Mouse (Mus musculus): ENCODE data around the gene Mia.

Mia gene

DNA sequence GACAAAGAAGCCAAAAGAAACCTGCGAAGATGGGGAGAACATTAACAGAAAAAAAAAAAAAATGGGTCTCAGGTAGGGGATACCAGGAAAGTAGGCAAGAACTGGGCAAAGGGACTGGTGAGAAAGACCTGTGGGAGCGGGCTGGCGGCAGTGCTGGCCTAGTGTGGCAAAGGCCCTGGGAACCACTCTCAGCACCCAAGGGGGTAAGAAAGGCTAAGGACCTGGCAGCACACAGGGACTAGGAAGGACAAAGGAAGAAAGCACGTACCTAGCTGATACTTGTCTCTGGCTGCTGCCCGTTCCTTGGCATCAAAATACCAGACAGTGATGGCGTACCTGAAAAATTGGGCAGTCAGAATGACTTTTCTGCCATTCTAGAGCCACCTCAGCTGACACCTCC, 21.7 kb downstream of the Mia start:
- DNase-seq = no peak

GRCm38 (mm10) chr7:27158171-27158570, 22.8 kb downstream of the Mia start:
- DNase-seq = no peak

- no peak for DNase-seq
These were observed 25.0 kb downstream of the Mia start for GRCm38 (mm10) chr7:27156005-27156404.

DNA sequence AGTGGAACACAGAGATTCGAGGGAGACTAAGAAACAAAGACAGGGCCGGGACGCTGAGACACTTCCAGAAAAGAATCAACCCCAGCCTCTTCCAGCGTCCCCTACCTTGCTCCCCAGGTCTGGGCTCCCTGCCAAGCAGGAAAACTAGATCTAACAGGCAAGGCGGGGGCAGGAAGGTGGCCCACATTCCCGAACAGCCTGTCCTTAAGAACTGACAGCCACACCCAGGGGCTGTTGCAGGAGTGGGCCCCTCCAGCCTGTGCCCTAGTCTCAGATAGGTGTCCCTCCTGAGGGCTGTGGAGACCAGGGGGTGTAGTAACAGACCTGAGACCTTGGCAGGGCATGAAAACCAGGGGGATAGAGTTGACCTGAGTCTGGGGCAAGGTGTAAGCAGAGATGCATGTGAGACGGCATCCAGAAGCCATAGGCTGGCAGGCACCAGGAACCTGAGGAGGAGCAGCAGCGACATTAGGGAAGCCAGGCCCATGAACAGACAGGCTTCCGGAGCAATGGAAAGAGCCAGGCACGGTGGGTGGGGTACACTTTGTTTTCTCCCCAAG, 27.7 kb downstream of the Mia start, which contains the start of gene Cyp2t4:
Gene Cyp2t4 (plus strand): TSS at position 510 of the 560 bp plus-strand sequence.
- peak; percentile 71 for DNase-seq

DNA sequence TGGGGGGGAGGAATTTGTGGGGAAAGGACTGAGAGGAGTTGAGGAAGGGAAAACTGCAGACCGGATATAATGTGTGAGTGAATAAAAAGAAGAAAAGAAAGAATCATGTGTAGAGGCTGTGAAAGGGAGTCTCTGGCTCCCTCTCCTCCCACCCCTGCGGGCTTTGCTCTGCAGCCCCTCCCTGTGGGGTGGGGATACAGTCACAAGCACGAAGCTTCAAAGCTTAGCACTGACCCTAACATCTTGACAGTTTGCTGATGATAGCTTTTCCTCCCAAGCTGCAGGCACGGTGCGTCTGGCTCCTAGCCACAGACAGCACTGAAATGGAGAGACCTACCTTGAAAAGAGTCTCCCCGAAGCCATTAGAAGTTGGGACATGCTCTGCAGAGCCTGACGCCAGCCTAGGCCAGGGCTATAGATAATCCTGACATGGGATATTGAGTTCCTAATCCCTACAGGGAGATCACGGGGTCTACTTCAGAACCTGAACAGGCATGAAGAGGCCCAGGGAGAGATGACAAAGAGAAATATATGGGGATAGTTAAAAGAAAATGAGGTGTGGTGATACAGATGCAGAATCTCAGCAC, 44.5 kb downstream of the Mia start:
- DNase-seq = no peak

DNA sequence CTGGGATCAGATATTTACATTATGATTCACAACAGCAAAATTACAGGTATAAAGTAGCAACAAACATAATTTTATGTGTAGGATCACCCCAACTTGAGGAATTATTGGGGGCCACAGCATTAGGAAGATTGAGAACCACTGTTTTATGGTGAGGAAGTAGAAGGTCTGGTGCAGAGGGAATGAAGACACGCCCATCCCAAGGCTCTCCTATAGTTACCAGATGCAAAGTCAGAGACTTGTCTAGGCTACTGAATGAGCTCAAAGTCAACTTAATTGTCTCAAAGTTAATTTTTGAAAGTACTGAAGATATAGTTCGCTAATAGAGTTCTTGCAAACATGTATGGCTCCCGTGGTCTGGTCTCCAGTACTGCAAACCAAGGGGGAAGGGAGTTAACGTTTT, 47.2 kb downstream of the Mia start:
- no peak for DNase-seq

- peak; percentile 17 for DNase-seq
These were observed 47.8 kb downstream of the Mia start for GRCm38 (mm10) chr7:27133156-27133555.

DNA sequence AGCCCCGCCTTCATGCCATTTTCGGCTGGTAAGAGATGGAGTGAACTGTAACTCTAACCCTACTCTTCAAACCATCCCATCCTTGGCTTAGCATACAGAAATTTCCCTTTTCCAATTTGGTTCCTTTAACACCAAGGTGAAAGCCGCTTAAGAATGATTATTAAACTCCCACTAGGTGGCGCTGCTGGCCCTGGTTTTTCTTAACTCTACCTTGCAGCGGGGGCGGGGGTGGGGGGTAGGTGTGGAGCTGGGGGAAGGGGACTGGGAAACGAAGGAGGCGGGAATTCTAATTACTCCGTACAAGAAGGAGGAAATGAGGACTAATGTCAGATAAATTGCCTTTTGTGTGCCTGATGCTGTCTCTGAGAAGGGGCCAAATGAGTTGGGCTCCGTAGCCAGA, 48.4 kb downstream of the Mia start:
- DNase-seq = peak; percentile 76

DNA sequence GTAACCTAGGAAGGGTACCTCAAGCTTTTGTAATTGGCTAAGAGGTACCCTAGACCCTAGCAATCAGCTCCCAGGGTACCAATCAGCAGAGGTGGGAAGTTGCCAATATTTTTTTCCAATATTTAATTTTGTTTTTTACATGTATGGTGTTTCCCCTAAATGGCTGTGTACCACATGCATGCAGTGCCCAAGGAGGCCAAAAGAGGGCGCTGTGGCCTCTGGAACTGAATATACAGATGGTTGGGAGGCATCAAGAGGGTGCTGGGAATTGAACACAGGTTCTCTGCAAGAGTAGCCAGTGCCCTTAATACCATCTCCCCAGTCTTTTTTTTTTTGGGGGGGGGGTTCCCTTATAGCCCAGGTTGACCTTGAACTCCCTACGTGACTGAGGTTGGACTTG, 49.6 kb downstream of the Mia start:
- DNase-seq = no peak

GRCm38 (mm10) chr7:27130521-27131370, 50.2 kb downstream of the Mia start:
- no peak for DNase-seq

GRCm38 (mm10) chr7:27129811-27130210, 51.1 kb downstream of the Mia start:
- DNase-seq = no peak

All from lung, postnatal 14 days (tissue).